Mouse (Mus musculus) lung, postnatal 0 days (tissue): ENCODE data around the gene Abracl.

Experiments used
- CTCF ChIP-seq: IDR thresholded peaks from 2 replicates; pipeline ENCODE4 v1.5.1; 2016; ENCODE audit warnings: antibody characterized with exemption, mild to moderate bottlenecking
- EP300 ChIP-seq: IDR thresholded peaks from 2 replicates; pipeline ENCODE4 v1.6.1; 2016; ENCODE audit warnings: antibody characterized with exemption, mild to moderate bottlenecking, control low read depth

GRCm38 (mm10) chr10:18070144-18070543 is 47.1 kb upstream of the Abracl start:
- TF ChIP-seq EP300, result no peak
- TF ChIP-seq CTCF, result no peak
